Mouse (Mus musculus): ENCODE measurements around the gene Fcmr. TPM values are rescaled to one million over a fixed set of nuclear protein-coding genes. Genes with fewer than 3 reads are reported as not detected.

Gene Fcmr
- polyA plus RNA-seq, 1 experiment from 2014 or later = 1.00 TPM

DNA sequence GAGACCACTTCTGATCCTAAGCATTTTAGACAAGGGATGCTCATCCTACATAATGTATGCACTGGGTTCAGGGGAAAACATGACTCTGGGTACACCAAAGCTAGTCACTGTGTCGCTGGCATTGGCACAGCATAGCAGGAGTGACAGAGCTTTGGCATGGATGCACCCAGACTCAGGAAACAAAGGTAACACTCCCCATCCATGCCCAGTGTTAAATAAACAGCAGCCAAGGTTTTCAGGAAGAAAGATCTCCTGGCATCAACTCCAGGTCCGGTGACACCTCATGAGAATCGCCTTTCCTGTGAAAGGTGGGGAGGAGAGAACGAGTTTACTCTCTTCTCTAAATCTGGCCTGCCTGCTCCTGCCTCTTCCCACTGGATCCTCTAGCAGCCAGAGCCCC lies 36.8 kb upstream of the Fcmr start:
- Histone ChIP-seq H3K4me1 (ENCODE audit: insufficient read depth) (peaks cover 4% of the 10 kb centered on the region; the same call in 1 of the 2 replicates), H3K4me3 (ENCODE audit: low read depth, low read length) (no peak overlapping the region), H3K36me3 (replicated peaks; ENCODE audit: insufficient read depth, low read length) (no peaks in the 10 kb centered on the region), H3K27me3 (ENCODE audit: insufficient read depth, low read length) (no peaks in the 10 kb centered on the region), H3K4me2 (ENCODE audit: low read depth, low read length) (no peak overlapping the region), H3K27ac (ENCODE audit: low read depth) (no peak overlapping the region), H3K9ac (replicated peaks) (no peak overlapping the region), H3K9me3 (ENCODE audit: low read length) (no peaks in the 10 kb centered on the region)
- ATAC-seq (no peak), DNase-seq (no peak)
- 67% methylated on average over 4 of the region's 4 CpGs for WGBS (ENCODE audit: insufficient replicate concordance)
- no peak for TF ChIP-seq EP300 (IDR thresholded peaks at IDR 0.05; ENCODE audit: low read depth)
- no peak for TF ChIP-seq CTCF (IDR thresholded peaks at IDR 0.05; ENCODE audit: low read depth)

DNA sequence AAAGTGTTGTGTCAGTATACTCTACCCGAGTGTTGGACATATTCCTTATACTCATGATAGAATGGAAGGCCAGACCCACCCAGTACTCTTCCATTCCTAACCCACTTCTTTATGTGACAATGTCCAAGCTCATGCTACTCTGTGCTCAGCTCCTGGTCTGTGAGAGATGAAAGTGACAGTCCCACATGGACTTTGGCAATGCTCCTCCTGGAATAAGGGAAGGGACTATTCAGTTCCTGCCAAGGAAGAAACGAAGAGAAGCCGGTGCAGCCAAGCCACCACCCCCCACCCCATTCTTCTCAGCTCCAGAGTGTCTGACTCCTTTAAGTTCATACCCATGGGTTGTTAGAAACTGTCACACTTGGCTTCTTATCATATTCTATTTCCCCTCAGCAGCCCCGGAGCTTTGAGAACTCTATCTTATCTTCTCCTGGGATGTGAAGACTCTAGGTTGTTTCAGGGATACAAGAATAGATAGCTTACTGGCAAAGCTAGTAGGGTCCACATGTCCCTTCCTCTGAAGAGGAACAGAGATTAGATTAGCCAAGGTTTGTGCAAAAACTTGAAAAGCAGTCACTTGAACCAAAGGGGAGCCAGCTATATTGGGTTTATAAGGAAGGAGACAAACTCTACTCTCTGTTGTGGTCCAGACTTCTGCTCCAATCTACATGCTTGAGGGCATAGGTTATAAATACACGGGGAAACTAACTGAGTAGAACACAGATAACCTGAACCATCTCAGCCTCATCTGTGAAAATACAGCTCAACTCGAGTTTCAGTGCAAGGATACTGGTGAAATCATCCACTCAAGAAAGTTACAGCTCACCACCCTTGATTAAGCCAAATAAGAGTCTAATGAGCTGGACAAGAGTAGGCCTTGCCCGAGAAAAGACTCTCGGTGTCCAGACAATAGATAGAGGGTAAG lies 35.3 kb upstream of the Fcmr start:
- DNase-seq = no peak
- H3K4me1 ChIP-seq (ENCODE audit: insufficient read depth) = peaks cover 4% of the 10 kb centered on the region; the same call in 1 of the 2 replicates
- 54% methylated on average over 8 of the region's 8 CpGs for WGBS (ENCODE audit: insufficient replicate concordance)
- no peaks in the 10 kb centered on the region for H3K36me3 ChIP-seq (replicated peaks; ENCODE audit: insufficient read depth, low read length)
- no peak overlapping the region for H3K27ac ChIP-seq (ENCODE audit: low read depth)
- TF ChIP-seq CTCF (IDR thresholded peaks at IDR 0.05; ENCODE audit: low read depth) (no peak), EP300 (IDR thresholded peaks at IDR 0.05; ENCODE audit: low read depth) (no peak)
- no peak for ATAC-seq
- no peaks in the 10 kb centered on the region for H3K27me3 ChIP-seq (ENCODE audit: insufficient read depth, low read length)
- H3K9ac ChIP-seq (replicated peaks) = no peak overlapping the region
- H3K9me3 ChIP-seq (ENCODE audit: low read length) = no peaks in the 10 kb centered on the region
- no peak overlapping the region for H3K4me2 ChIP-seq (ENCODE audit: low read depth, low read length)
- no peak overlapping the region for H3K4me3 ChIP-seq (ENCODE audit: low read depth, low read length)

DNA sequence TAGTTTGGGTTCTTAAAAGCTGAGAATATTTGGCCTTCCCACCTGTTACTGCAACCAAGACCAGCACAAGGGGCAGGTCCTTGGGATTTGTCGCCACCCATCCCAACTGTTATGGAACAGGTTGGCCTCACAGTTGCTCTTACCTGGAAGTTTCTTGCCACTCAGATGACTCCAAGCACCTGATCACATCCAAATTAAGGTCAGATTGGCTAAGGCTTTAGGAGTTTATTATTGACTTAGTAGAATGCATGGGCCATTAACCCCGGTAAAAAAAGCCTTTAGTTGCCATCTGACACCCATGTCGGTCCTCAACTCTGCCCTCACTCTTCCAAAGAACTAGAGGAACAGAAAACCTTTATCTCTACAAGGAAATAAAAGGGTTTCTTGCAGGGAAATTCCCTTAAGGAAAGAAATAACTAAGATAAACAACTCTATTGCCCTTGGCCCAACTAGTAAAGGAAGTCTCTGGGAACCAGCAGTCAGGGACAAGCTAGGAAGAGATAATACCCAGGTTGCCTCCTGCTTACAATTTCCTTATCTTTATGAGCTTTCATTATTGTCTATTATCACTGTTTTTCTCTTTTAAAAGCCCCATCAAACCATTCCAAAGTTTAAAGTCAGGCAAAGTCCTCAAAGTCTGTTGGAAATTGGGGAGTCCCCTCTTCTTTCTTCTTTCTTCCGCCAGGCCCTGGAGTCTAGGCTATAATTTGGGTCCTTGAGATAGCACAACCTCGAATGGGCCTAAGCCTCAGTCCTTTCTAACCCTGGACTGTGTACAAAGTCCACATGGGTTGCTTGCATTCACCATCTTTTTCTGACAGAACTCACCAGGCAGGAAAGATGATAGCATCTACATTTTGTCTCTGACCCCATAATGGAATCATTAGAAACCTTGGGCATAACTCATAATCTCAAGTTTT lies 33.0 kb upstream of the Fcmr start:
- DNase-seq = no peak
- H3K9ac ChIP-seq (replicated peaks) = no peak overlapping the region
- H3K27me3 ChIP-seq (ENCODE audit: insufficient read depth, low read length) = no peaks in the 10 kb centered on the region
- H3K36me3 ChIP-seq (replicated peaks; ENCODE audit: insufficient read depth, low read length) = no peaks in the 10 kb centered on the region
- no peak overlapping the region for H3K4me3 ChIP-seq (ENCODE audit: low read depth, low read length)
- no peaks in the 10 kb centered on the region for H3K9me3 ChIP-seq (ENCODE audit: low read length)
- H3K27ac ChIP-seq (ENCODE audit: low read depth) = no peak overlapping the region
- WGBS (ENCODE audit: insufficient replicate concordance) = 60% methylated on average over 5 of the region's 5 CpGs
- TF ChIP-seq EP300 (IDR thresholded peaks at IDR 0.05; ENCODE audit: low read depth) (no peak), CTCF (IDR thresholded peaks at IDR 0.05; ENCODE audit: low read depth) (no peak)
- H3K4me2 ChIP-seq (ENCODE audit: low read depth, low read length) = no peak overlapping the region
- no peak for ATAC-seq
- H3K4me1 ChIP-seq (ENCODE audit: insufficient read depth) = peaks cover 4% of the 10 kb centered on the region; the same call in 1 of the 2 replicates

GRCm38 (mm10) chr1:130835161-130835936 lies 30.1 kb upstream of the Fcmr start:
- H3K9ac ChIP-seq (replicated peaks) = no peak overlapping the region
- H3K9me3 ChIP-seq (ENCODE audit: low read length) = no peaks in the 10 kb centered on the region
- no peak overlapping the region for H3K4me2 ChIP-seq (ENCODE audit: low read depth, low read length)
- peak overlapping the region; percentile 82 for H3K27ac ChIP-seq (ENCODE audit: low read depth)
- DNase-seq (no peak), ATAC-seq (peak; percentile 94)
- no peaks in the 10 kb centered on the region for H3K27me3 ChIP-seq (ENCODE audit: insufficient read depth, low read length)
- peaks cover 7% of the 10 kb centered on the region for H3K4me1 ChIP-seq (ENCODE audit: insufficient read depth)
- TF ChIP-seq CTCF (IDR thresholded peaks at IDR 0.05; ENCODE audit: low read depth) = no peak
- TF ChIP-seq EP300 (IDR thresholded peaks at IDR 0.05; ENCODE audit: low read depth) = peak; percentile 47; the same call in 1 of the 2 replicates
- H3K36me3 ChIP-seq (replicated peaks; ENCODE audit: insufficient read depth, low read length) = no peaks in the 10 kb centered on the region
- WGBS (ENCODE audit: insufficient replicate concordance) = 71% methylated on average over 6 of the region's 6 CpGs
- no peak overlapping the region for H3K4me3 ChIP-seq (ENCODE audit: low read depth, low read length)

GRCm38 (mm10) chr1:130838288-130838687 lies 27.2 kb upstream of the Fcmr start:
- Histone ChIP-seq H3K9ac (replicated peaks) (no peak overlapping the region), H3K4me1 (ENCODE audit: insufficient read depth) (peaks cover 3% of the 10 kb centered on the region), H3K27ac (ENCODE audit: low read depth) (no peak overlapping the region), H3K27me3 (ENCODE audit: insufficient read depth, low read length) (no peaks in the 10 kb centered on the region), H3K4me3 (ENCODE audit: low read depth, low read length) (no peak overlapping the region), H3K9me3 (ENCODE audit: low read length) (no peaks in the 10 kb centered on the region), H3K36me3 (replicated peaks; ENCODE audit: insufficient read depth, low read length) (no peaks in the 10 kb centered on the region), H3K4me2 (ENCODE audit: low read depth, low read length) (no peak overlapping the region)
- ATAC-seq (no peak), DNase-seq (no peak)
- TF ChIP-seq CTCF (IDR thresholded peaks at IDR 0.05; ENCODE audit: low read depth) (peak; percentile 62), EP300 (IDR thresholded peaks at IDR 0.05; ENCODE audit: low read depth) (no peak)
- WGBS (ENCODE audit: insufficient replicate concordance) = 38% methylated on average over 6 of the region's 6 CpGs
